Mouse (Mus musculus) hindbrain, postnatal 0 days (tissue): ENCODE data around the gene Dhrs1. TPM values are rescaled to one million over a fixed set of nuclear protein-coding genes. Genes with fewer than 3 reads are reported as not detected.

Source experiments
- ATAC-seq: fragments of 200-750 bp; cut with Nextera tagmentation; 2 replicates; pipeline ENCODE4 v1.8.0; 2017; ENCODE audit warnings: mild to moderate bottlenecking, moderate TSS enrichment, moderate library complexity
- DNase-seq: peaks from one replicate; pipeline ENCODE4 v3.0.0-alpha.2; 2015; ENCODE audit warnings: low spot score
- H3K27ac ChIP-seq: fragments of 300-500 bp; sonication (generic); 2 replicates; pipeline ENCODE4 v1.5.1; 2014; ENCODE audit warnings: mild to moderate bottlenecking
- H3K27me3 ChIP-seq: fragments of 300-500 bp; sonication (generic); 2 replicates; pipeline ENCODE4 v1.6.1; 2014; ENCODE audit warnings: low read length, mixed read lengths; ENCODE audit not compliant: insufficient read depth
- H3K36me3 ChIP-seq: fragments of 300-500 bp; sonication (generic); 2 replicates; pipeline ENCODE4 v1.6.1; 2014; ENCODE audit warnings: low read length, mixed read lengths; ENCODE audit not compliant: insufficient read depth
- H3K4me1 ChIP-seq: fragments of 300-500 bp; sonication (generic); 2 replicates; pipeline ENCODE4 v1.6.1; 2014; ENCODE audit warnings: antibody characterized with exemption, low read length, mixed read lengths; ENCODE audit not compliant: insufficient read depth
- H3K4me2 ChIP-seq: fragments of 300-500 bp; sonication (generic); 2 replicates; pipeline ENCODE4 v1.6.1; 2014; ENCODE audit warnings: low read depth, mild to moderate bottlenecking, low read length, moderate library complexity, mixed read lengths
- H3K4me3 ChIP-seq: fragments of 300-500 bp; sonication (generic); 2 replicates; pipeline ENCODE4 v1.5.1; 2014; ENCODE audit warnings: low read length
- H3K9ac ChIP-seq: fragments of 300-500 bp; sonication (generic); replicated peaks from 2 replicates; pipeline ENCODE4 v1.6.1; 2014; ENCODE audit warnings: mild to moderate bottlenecking, low read length, moderate library complexity, mixed read lengths
- H3K9me3 ChIP-seq: fragments of 300-500 bp; sonication (generic); 2 replicates; pipeline ENCODE4 v1.6.1; 2016; ENCODE audit warnings: low read length, mixed read lengths
- CTCF ChIP-seq: IDR thresholded peaks from 2 replicates; pipeline ENCODE4 v1.5.1; 2016; ENCODE audit warnings: antibody characterized with exemption, control low read depth, low read depth
- WGBS: fragments of 180-500 bp; shearing (Covaris S2); extraction: QIAGEN DNeasy Blood & Tissue Kit; methylation state at CpG from one replicate; pipeline ENCODE4 v1.1.7; 2014; 5-methylcytosine and 5-hydroxymethylcytosine counted together
- polyA plus RNA-seq: library from polyadenylated mRNA; unstranded; fragments of >200 nt; fragmentation: Nextera tagmentation; extraction: Ambion mirVana; gene quantifications from 2 replicates; pipeline ENCODE4 v1.2.1, GENCODE M21; 2015
- total RNA-seq: library from RNA; depleted of rRNA; stranded (reverse); fragments of >200 nt; gene quantifications from 2 replicates; pipeline ENCODE4 v1.2.3, GENCODE M21; 2014

The Dhrs1 gene
- total and polyA plus RNA-seq, 2 experiments from 2014 or later, result 69.2 to 88.3 TPM

- no peak for DNase-seq
- H3K27ac ChIP-seq, result no peak overlapping the region
- no peak overlapping the region for H3K4me2 ChIP-seq
- no peak overlapping the region for H3K4me3 ChIP-seq
- 93% methylated on average over 12 of the region's 12 CpGs for WGBS
- no peaks in the 10 kb centered on the region for H3K9me3 ChIP-seq
- H3K9ac ChIP-seq, result no peak overlapping the region
- 0 out of 2 replicates have a peak, but pooled peaks cover 4% of the 10 kb centered on the region for H3K4me1 ChIP-seq
- H3K27me3 ChIP-seq, result no peaks in the 10 kb centered on the region
- ATAC-seq, result no peak
- no peak for TF ChIP-seq CTCF
- H3K36me3 ChIP-seq, result 0 out of 2 replicates have a peak, but pooled peaks cover 3% of the 10 kb centered on the region
Observed at GRCm38 (mm10) chr14:55720666-55721065, 24.8 kb downstream of the Dhrs1 start.

- 0 out of 2 replicates have a peak, but pooled peaks cover 3% of the 10 kb centered on the region for H3K36me3 ChIP-seq
- H3K27me3 ChIP-seq, result no peaks in the 10 kb centered on the region
- H3K9ac ChIP-seq, result no peak overlapping the region
- DNase-seq (no peak), ATAC-seq (no peak)
- no peak overlapping the region for H3K4me2 ChIP-seq
- no peak for TF ChIP-seq CTCF
- 88% methylated on average over 6 of the region's 6 CpGs for WGBS
- no peak overlapping the region for H3K4me3 ChIP-seq
- no peak overlapping the region for H3K27ac ChIP-seq
- H3K9me3 ChIP-seq, result no peaks in the 10 kb centered on the region
- 0 out of 2 replicates have a peak, but pooled peaks cover 4% of the 10 kb centered on the region for H3K4me1 ChIP-seq
Observed at GRCm38 (mm10) chr14:55719737-55720136, 25.8 kb downstream of the Dhrs1 start.

- H3K27ac ChIP-seq, result no peak overlapping the region
- peaks cover 4% of the 10 kb centered on the region; the same call in 1 of the 2 replicates for H3K4me1 ChIP-seq
- WGBS, result 83% methylated on average over 8 of the region's 8 CpGs
- 0 out of 2 replicates have a peak, but pooled peaks cover 3% of the 10 kb centered on the region for H3K36me3 ChIP-seq
- no peak overlapping the region for H3K4me3 ChIP-seq
- no peak overlapping the region for H3K9ac ChIP-seq
- TF ChIP-seq CTCF, result no peak
- no peaks in the 10 kb centered on the region for H3K9me3 ChIP-seq
- ATAC-seq (no peak), DNase-seq (no peak)
- no peak overlapping the region for H3K4me2 ChIP-seq
- H3K27me3 ChIP-seq, result 0 out of 2 replicates have a peak, but pooled peaks cover 5% of the 10 kb centered on the region
Observed at GRCm38 (mm10) chr14:55716884-55717283, 28.6 kb downstream of the Dhrs1 start.

- Histone ChIP-seq H3K27me3 (0 out of 2 replicates have a peak, but pooled peaks cover 5% of the 10 kb centered on the region), H3K4me2 (no peak overlapping the region), H3K4me3 (no peak overlapping the region), H3K9ac (no peak overlapping the region), H3K36me3 (0 out of 2 replicates have a peak, but pooled peaks cover 3% of the 10 kb centered on the region), H3K9me3 (no peaks in the 10 kb centered on the region), H3K4me1 (peaks cover 1% of the 10 kb centered on the region; the same call in 1 of the 2 replicates), H3K27ac (no peak overlapping the region)
- no peak for TF ChIP-seq CTCF
- WGBS, result 93% methylated on average over 6 of the region's 6 CpGs
- DNase-seq (no peak), ATAC-seq (no peak)
Observed at GRCm38 (mm10) chr14:55716271-55716670, 29.2 kb downstream of the Dhrs1 start.

- H3K27me3 ChIP-seq, result 0 out of 2 replicates have a peak, but pooled peaks cover 5% of the 10 kb centered on the region
- ATAC-seq (no peak), DNase-seq (no peak)
- H3K4me1 ChIP-seq, result no peaks in the 10 kb centered on the region; the same call in 1 of the 2 replicates
- 0 out of 2 replicates have a peak, but pooled peaks cover 3% of the 10 kb centered on the region for H3K36me3 ChIP-seq
- H3K27ac ChIP-seq, result no peak overlapping the region
- no peak overlapping the region for H3K4me2 ChIP-seq
- H3K4me3 ChIP-seq, result no peak overlapping the region
- no peak for TF ChIP-seq CTCF
- H3K9me3 ChIP-seq, result no peaks in the 10 kb centered on the region
- H3K9ac ChIP-seq, result no peak overlapping the region
- WGBS, result 47% methylated on average over 6 of the region's 6 CpGs
Observed at GRCm38 (mm10) chr14:55714893-55715292, 30.6 kb downstream of the Dhrs1 start.

- no peak within 1 kb of the TSS for H3K4me2 ChIP-seq
- DNase-seq (no peak), ATAC-seq (no peak)
- H3K4me3 ChIP-seq, result no peak within 1 kb of the TSS
- H3K36me3 ChIP-seq, result 0 out of 2 replicates have a peak, but pooled peaks cover 3% of the 10 kb centered on the region
- H3K9ac ChIP-seq, result no peak within 1 kb of the TSS
- H3K4me1 ChIP-seq, result no peaks in the 10 kb centered on the region; the same call in 1 of the 2 replicates
- 34% methylated on average over 4 of the region's 4 CpGs for WGBS
- no peaks in the 10 kb centered on the region for H3K9me3 ChIP-seq
- H3K27ac ChIP-seq, result no peak within 1 kb of the TSS
- no peak for TF ChIP-seq CTCF
- H3K27me3 ChIP-seq, result 0 out of 2 replicates have a peak, but pooled peaks cover 5% of the 10 kb centered on the region
Observed at GRCm38 (mm10) chr14:55713729-55714122, 31.8 kb downstream of the Dhrs1 start, which contains the start of gene Tgm1. Tgm1 (minus strand) TSS chr14:55713926.
